Mouse (Mus musculus) liver, adult 2 months (tissue): ENCODE measurements at regions not wholly inside any gene's neighbourhood (a gene's known extent, or its start where the extent isn't known, plus 50 kb on each side); places are given as distances from the start of the nearest gene placed in this dataset.

Source experiments
- CTCF ChIP-seq: fragments of 200-500 bp; IDR thresholded peaks from 2 replicates; pipeline ENCODE4 v1.5.1; 2011; ENCODE audit warnings: low read depth, low read length, control low read depth
- POLR2A ChIP-seq: fragments of 200-500 bp; IDR thresholded peaks from 2 replicates; pipeline ENCODE4 v1.6.1; 2011; ENCODE audit warnings: low read length, control low read depth; ENCODE audit not compliant: insufficient read depth; ENCODE audit errors: extremely low read depth

- TF ChIP-seq POLR2A (no peak), CTCF (no peak)
Measured at GRCm38 (mm10) chr11:21024521-21024920, 66.6 kb upstream of the Peli1 start.
